Mouse (Mus musculus) heart, embryonic 10.5 days (tissue): ENCODE measurements at regions not wholly inside any gene's neighbourhood (a gene's known extent, or its start where the extent isn't known, plus 50 kb on each side); places are given as distances from the start of the nearest gene placed in this dataset.

Source experiments
- DNase-seq: peaks from one replicate; pipeline ENCODE4 v3.0.0-alpha.2; 2017; ENCODE audit warnings: low spot score
- H3K27ac ChIP-seq: fragments of 300-500 bp; sonication (generic); 2 replicates; pipeline ENCODE4 v1.5.1; 2016; ENCODE audit warnings: mild to moderate bottlenecking
- H3K27me3 ChIP-seq: fragments of 300-500 bp; sonication (generic); 2 replicates; pipeline ENCODE4 v1.6.1; 2016; ENCODE audit warnings: mild to moderate bottlenecking; ENCODE audit not compliant: poor library complexity, insufficient read depth, severe bottlenecking
- H3K36me3 ChIP-seq: fragments of 300-500 bp; sonication (generic); 2 replicates; pipeline ENCODE4 v1.6.1; 2016; ENCODE audit warnings: mild to moderate bottlenecking, moderate library complexity
- H3K4me1 ChIP-seq: fragments of 300-500 bp; sonication (generic); 2 replicates; pipeline ENCODE4 v1.6.1; 2016; ENCODE audit warnings: mild to moderate bottlenecking
- H3K4me3 ChIP-seq: fragments of 300-500 bp; sonication (generic); 2 replicates; pipeline ENCODE4 v1.5.1; 2016; ENCODE audit warnings: mild to moderate bottlenecking, moderate library complexity
- H3K9me3 ChIP-seq: fragments of 300-500 bp; sonication (generic); 2 replicates; pipeline ENCODE4 v1.6.1; 2016; ENCODE audit warnings: mild to moderate bottlenecking, moderate library complexity
- WGBS: fragments of 180-500 bp; shearing (Covaris S2); methylation state at CpG from one replicate; pipeline ENCODE4 v1.1.7; 2016; 5-methylcytosine and 5-hydroxymethylcytosine counted together

DNA sequence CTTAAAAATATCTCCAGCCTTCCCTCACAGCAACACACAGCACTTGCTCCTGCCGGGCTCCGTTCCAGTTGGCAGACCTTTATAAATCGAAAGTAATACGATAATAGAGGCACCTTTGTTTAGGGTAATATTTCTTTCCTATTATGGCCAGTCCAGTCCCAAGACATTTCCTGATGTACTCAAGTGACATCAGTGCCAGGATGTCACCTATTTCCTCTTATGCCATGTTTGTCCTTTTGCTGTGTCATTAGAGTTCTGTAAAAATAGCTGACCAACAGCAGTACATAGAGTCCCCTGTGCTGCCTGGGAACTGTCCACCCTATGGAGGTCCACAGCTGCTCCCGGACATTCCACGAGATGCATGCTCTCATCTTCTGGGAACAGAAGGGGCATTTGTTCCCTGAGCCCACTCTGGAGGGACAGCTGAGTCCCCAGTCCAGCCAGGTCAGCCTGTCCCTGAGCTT is 700.1 kb upstream of the Car8 start:
- H3K27ac ChIP-seq: peak overlapping the region; percentile 19; the same call in 1 of the 2 replicates
- peaks cover 22% of the 10 kb centered on the region for H3K4me1 ChIP-seq
- H3K36me3 ChIP-seq: no peaks in the 10 kb centered on the region
- no peak for DNase-seq
- WGBS: 63% methylated on average over 6 of the region's 6 CpGs
- H3K27me3 ChIP-seq: no peaks in the 10 kb centered on the region
- no peak overlapping the region for H3K4me3 ChIP-seq
- no peaks in the 10 kb centered on the region for H3K9me3 ChIP-seq

GRCm38 (mm10) chr4:8935899-8936298 is 697.1 kb upstream of the Car8 start:
- DNase-seq: no peak
- Histone ChIP-seq H3K4me1 (peaks cover 20% of the 10 kb centered on the region), H3K36me3 (no peaks in the 10 kb centered on the region), H3K9me3 (no peaks in the 10 kb centered on the region), H3K4me3 (no peak overlapping the region), H3K27me3 (no peaks in the 10 kb centered on the region), H3K27ac (no peak overlapping the region)
- 74% methylated on average over 2 of the region's 2 CpGs for WGBS

GRCm38 (mm10) chr4:8934541-8934940 is 695.7 kb upstream of the Car8 start:
- no peaks in the 10 kb centered on the region for H3K27me3 ChIP-seq
- H3K4me3 ChIP-seq: no peak overlapping the region
- H3K36me3 ChIP-seq: no peaks in the 10 kb centered on the region
- peaks cover 13% of the 10 kb centered on the region for H3K4me1 ChIP-seq
- no peak overlapping the region for H3K27ac ChIP-seq
- no peak for DNase-seq
- H3K9me3 ChIP-seq: no peaks in the 10 kb centered on the region
- WGBS: 70% methylated on average over 1 of the region's 1 CpGs

DNA sequence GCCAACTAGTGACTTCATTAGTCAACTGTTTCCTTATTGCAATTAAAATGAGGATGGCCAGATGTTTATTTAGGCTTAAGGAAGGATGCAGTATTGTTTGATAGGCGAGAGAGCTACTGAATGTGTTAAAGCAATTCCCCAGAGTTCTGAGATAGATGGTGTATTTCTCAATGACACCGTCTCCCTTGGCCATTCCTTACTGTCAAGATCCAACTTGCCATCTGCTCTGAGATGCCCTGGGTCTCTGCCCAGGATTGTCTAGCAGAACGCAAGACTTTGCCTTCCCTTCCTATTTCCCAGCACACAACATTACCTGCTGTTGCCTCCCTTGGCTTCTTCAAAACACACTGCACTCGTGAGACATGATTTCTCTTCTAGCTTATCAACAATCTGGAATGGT is 690.5 kb upstream of the Car8 start:
- Histone ChIP-seq H3K9me3 (no peaks in the 10 kb centered on the region), H3K4me3 (no peak overlapping the region), H3K27ac (no peak overlapping the region), H3K36me3 (no peaks in the 10 kb centered on the region), H3K4me1 (peaks cover 18% of the 10 kb centered on the region), H3K27me3 (no peaks in the 10 kb centered on the region)
- no peak for DNase-seq
- WGBS: 48% methylated on average over 4 of the region's 4 CpGs

- Histone ChIP-seq H3K27me3 (no peaks in the 10 kb centered on the region), H3K9me3 (no peaks in the 10 kb centered on the region), H3K27ac (no peak overlapping the region), H3K36me3 (no peaks in the 10 kb centered on the region), H3K4me1 (peaks cover 22% of the 10 kb centered on the region), H3K4me3 (no peak overlapping the region)
- 39% methylated on average over 17 of the region's 17 CpGs for WGBS
- no peak for DNase-seq
Measured at GRCm38 (mm10) chr4:8928551-8929305, 689.9 kb upstream of the Car8 start.

DNA sequence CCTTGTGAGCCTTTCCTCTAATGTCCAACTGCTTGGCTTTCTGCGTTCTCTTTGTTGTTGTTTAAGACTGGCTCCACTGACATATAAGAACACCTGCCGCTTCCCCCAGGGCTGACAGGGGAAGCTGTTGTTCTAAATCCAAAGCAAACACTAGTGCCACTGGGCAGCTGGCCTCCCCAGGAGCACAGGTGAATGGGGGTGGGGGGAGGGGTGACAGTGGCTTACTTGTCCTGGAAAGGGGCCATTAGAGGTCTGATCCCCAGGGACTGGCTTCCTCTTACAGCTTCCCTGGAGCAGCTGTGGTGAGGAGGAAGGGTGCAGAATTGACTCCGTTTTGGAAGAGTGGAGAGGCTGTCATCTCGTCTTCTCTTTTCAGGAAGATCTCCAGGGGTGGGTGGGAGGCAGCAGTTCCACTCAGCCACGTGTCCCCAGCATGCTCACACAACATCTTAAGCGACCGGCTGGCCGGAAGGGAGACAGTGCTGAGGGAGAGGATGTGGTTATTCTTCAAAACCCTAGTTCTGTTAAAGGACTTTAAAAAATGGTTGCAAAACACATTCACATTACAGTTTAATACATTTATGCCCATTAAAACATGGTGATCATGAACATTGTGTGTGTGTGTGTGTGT is 688.5 kb upstream of the Car8 start:
- no peak for DNase-seq
- Histone ChIP-seq H3K36me3 (no peaks in the 10 kb centered on the region), H3K27me3 (no peaks in the 10 kb centered on the region), H3K4me1 (peaks cover 35% of the 10 kb centered on the region), H3K9me3 (no peaks in the 10 kb centered on the region), H3K4me3 (no peak overlapping the region), H3K27ac (no peak overlapping the region)
- WGBS: 34% methylated on average over 8 of the region's 8 CpGs

GRCm38 (mm10) chr4:8926642-8927275 is 687.9 kb upstream of the Car8 start:
- Histone ChIP-seq H3K4me1 (peaks cover 41% of the 10 kb centered on the region), H3K4me3 (no peak overlapping the region), H3K9me3 (no peaks in the 10 kb centered on the region), H3K27ac (no peak overlapping the region), H3K36me3 (no peaks in the 10 kb centered on the region), H3K27me3 (no peaks in the 10 kb centered on the region)
- 26% methylated on average over 9 of the region's 9 CpGs for WGBS
- no peak for DNase-seq

- no peaks in the 10 kb centered on the region for H3K36me3 ChIP-seq
- WGBS: 38% methylated on average over 8 of the region's 8 CpGs
- no peaks in the 10 kb centered on the region for H3K27me3 ChIP-seq
- no peak overlapping the region for H3K4me3 ChIP-seq
- H3K9me3 ChIP-seq: no peaks in the 10 kb centered on the region
- DNase-seq: no peak
- peaks cover 48% of the 10 kb centered on the region for H3K4me1 ChIP-seq
- peak overlapping the region; percentile 62; the same call in 1 of the 2 replicates for H3K27ac ChIP-seq
Measured at GRCm38 (mm10) chr4:8922695-8923363, 684.0 kb upstream of the Car8 start.

DNA sequence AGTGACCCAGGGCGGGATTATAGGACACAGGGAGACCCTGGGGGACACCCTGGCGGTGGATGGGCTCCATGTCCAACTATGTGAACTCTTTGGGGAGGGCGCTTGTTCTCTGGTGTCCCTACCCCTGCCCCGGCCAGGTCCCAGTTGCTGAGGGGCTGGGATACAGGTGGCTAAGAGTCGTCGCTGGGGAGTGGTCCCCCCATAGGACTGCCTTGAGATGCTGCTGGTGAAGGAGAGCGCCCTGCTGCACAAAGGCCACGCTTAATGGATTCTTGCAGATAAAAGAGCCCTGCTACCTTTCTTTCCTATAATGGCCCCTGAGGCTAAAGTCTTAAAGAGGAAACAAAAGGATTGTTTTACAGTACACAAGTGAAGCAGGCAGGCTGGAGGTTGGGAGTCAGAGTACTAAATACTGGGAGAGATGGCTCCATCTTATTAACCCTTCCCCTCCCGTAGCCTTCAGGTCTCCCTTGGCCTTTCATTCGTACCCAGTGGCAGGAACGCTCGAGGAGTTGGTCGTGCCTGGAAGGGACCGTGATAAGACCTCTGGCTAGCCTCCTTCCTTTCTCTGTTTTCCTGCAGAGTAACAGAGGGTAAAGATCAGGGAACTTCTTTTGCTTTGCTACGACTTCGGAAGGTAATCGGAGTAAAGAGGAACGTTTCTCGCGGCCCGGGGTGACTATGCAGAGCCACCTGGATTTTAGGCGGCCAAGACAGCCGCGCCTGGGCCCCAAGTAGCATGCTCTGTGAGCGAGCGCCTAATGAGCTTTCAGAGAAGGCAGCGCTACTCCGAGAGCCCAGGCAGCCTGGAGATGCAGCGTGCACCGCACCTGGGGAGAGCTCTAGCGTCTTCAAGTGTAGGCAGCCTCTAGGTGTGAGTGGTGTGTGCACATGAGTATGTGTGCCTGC is 682.9 kb upstream of the Car8 start:
- Histone ChIP-seq H3K36me3 (no peaks in the 10 kb centered on the region), H3K27ac (peak overlapping the region; percentile 75), H3K4me3 (peak overlapping the region; percentile 54), H3K9me3 (no peaks in the 10 kb centered on the region), H3K4me1 (peaks cover 41% of the 10 kb centered on the region), H3K27me3 (no peaks in the 10 kb centered on the region)
- 10% methylated on average over 31 of the region's 31 CpGs for WGBS
- no peak for DNase-seq

DNA sequence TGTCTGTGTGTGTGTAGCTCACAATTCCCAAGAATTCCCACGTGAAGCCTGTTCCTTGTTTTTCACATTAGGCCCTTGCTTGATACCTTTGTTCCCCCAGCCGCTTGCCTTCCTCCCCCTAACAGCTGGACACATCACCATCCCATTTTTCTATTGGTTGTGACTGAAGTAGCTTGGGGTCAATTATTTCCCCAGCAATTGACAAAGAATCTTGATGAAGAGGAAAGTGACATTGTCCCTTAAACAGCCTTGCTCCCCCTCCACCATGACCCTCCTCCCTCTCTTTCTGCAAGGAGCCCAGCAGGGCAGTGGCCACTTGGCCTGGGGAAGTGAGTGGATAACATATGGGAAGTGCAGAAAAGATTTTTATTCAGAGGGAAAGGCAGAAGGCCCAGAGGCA is 681.5 kb upstream of the Car8 start:
- Histone ChIP-seq H3K4me1 (peaks cover 34% of the 10 kb centered on the region), H3K9me3 (no peaks in the 10 kb centered on the region), H3K36me3 (no peaks in the 10 kb centered on the region), H3K4me3 (no peak overlapping the region), H3K27me3 (no peaks in the 10 kb centered on the region), H3K27ac (no peak overlapping the region)
- 72% methylated on average over 2 of the region's 2 CpGs for WGBS
- no peak for DNase-seq

GRCm38 (mm10) chr4:8919366-8919984 is 680.6 kb upstream of the Car8 start:
- H3K4me3 ChIP-seq: no peak overlapping the region
- no peaks in the 10 kb centered on the region for H3K9me3 ChIP-seq
- WGBS: 81% methylated on average over 9 of the region's 9 CpGs
- no peak for DNase-seq
- H3K27me3 ChIP-seq: no peaks in the 10 kb centered on the region
- no peaks in the 10 kb centered on the region for H3K36me3 ChIP-seq
- H3K4me1 ChIP-seq: peaks cover 34% of the 10 kb centered on the region
- H3K27ac ChIP-seq: no peak overlapping the region
